Mouse (Mus musculus) embryo, embryonic 11.5 days (tissue): ENCODE measurements around the gene Kdm4d.
"Not testable (repeated sequence)": the region's sequence is repeated elsewhere in the genome, so short reads cannot be mapped to it uniquely, and the experiment has no call there.

Experiments used
- DNase-seq: peaks from one replicate; pipeline ENCODE4 v3.0.0-alpha.2; 2012; ENCODE audit warnings: low read depth, low spot score

Kdm4d gene

GRCm38 (mm10) chr9:14451120-14451519, 49.2 kb downstream of the Kdm4d start:
- not testable (repeated sequence) for DNase-seq

DNA sequence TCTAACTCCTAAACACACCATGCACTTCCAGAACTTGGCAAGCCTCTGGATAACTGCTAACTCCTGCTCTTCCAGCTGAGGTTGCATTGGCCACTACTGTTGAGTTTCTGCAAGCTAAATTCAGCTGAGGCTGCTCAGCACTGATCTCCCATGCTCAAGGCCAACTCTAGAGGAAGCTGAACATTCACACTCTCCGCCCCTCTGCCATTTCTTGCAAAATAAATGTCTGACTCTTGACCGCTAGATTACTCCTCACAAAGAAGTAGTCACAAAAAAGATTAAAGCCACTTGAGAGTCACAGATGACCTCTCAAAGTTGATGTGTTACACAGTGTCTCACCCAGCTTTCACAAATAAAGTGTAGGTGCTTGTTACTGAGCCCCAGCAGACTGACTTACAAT, 53.2 kb downstream of the Kdm4d start:
- DNase-seq = not testable (repeated sequence)

- DNase-seq = no peak
Observed at GRCm38 (mm10) chr9:14440347-14440746, 59.9 kb downstream of the Kdm4d start.

- no peak for DNase-seq
Observed at GRCm38 (mm10) chr9:14433252-14433939, 66.9 kb downstream of the Kdm4d start.
